Mouse (Mus musculus): ENCODE measurements at regions not wholly inside any gene's neighbourhood (a gene's known extent, or its start where the extent isn't known, plus 50 kb on each side); places are given as distances from the start of the nearest gene placed in this dataset.

DNA sequence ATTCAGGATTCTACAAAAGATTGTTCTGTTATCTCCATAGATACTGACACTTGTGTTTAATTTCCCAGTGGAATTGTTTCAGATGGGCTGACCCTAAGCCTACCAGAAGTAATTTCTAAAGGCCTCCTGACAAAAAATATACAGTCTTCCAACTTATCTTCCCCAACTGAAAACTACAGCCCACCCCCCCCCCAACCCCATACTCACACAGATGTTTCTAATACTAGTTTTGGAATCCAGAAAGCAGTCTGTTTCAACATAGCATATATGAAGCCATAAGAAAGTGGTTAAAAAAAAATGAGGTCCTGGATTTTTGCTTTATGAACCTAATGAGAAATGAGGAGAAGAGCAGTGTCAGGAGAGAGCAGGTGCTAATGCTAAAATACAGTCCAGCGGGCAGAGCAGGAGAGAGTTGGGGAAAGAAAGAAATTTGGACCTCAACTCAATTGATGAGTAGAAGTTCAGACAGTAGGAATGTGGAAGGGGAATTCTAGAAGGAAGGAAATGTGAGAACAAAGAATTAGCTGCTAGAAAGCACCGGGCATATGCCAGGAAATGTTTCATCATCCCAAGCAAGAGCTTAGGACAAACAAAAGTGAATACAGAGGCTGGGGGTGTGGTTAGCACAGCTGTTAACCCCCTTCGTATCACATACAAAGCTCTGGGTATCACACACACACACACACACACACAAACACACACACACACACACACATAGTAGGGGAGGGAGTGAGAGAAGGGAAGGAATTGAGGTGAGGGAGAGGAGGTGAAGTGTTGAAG lies 65.3 kb downstream of the S1pr1 start:
- no peaks in the 10 kb centered on the region for H3K27me3 ChIP-seq (replicated peaks)
- no peaks in the 10 kb centered on the region for H3K36me3 ChIP-seq (replicated peaks in 1 of 2; ENCODE audit: control insufficient read depth in 1 of 2, insufficient read depth in 1 of 2, low read length in 1 of 2)
- no peak overlapping the region for H3K4me2 ChIP-seq (ENCODE audit: insufficient read depth, low read depth, poor library complexity, severe bottlenecking)
- peaks cover 3 to 28% of the 10 kb centered on the region in 2 experiments; a peak in 3 of 4 replicates for H3K4me1 ChIP-seq (ENCODE audit: control insufficient read depth in 1 of 2, insufficient read depth in 2 of 2)
- H3K27ac ChIP-seq (ENCODE audit: insufficient read depth, low read depth), result no peak overlapping the region
- no peak overlapping the region for H3K4me3 ChIP-seq (replicated peaks in 1 of 3; ENCODE audit: low read depth in 2 of 3, low read length in 2 of 3, poor library complexity in 1 of 3)
- H3K9me3 ChIP-seq (replicated peaks; ENCODE audit: low read length), result no peaks in the 10 kb centered on the region
- DNase-seq (ENCODE audit: extremely low read depth), result no peak
- TF ChIP-seq POLR2A (IDR thresholded peaks at IDR 0.05; ENCODE audit: low read depth, low read length) (no peak), GABPA (IDR thresholded peaks at IDR 0.05; ENCODE audit: insufficient replicate concordance, low read depth, low read length) (no peak), RCOR1 (conservative IDR thresholded peaks at IDR 0.05; ENCODE audit: low read depth, low read length) (no peak), MEF2A (IDR thresholded peaks at IDR 0.05; ENCODE audit: borderline replicate concordance, low read depth, low read length) (no peak), UBTF (IDR thresholded peaks at IDR 0.05; ENCODE audit: low read depth, low read length) (no peak), MAFK (IDR thresholded peaks at IDR 0.05; ENCODE audit: insufficient replicate concordance, low read length) (no peak), TBP (conservative IDR thresholded peaks at IDR 0.05; ENCODE audit: low read depth, low read length) (no peak), EP300 (IDR thresholded peaks at IDR 0.05; ENCODE audit: low read length) (no peak), SMC3 (IDR thresholded peaks at IDR 0.05; ENCODE audit: low read depth, low read length) (no peak), MYC (IDR thresholded peaks at IDR 0.05; ENCODE audit: low read depth, low read length) (no peak), E2F4 (IDR thresholded peaks at IDR 0.05; ENCODE audit: insufficient replicate concordance, low read depth, low read length) (no peak), HCFC1 (IDR thresholded peaks at IDR 0.05; ENCODE audit: low read depth, low read length) (no peak)
- dilution Hi-C loops (cut with MboI; ENCODE audit: extremely low pct_ligation_motif_present, extremely low pct_unique_long_range_greater_than_20kb, low sequenced_read_pairs), result no loop called here
- no peak overlapping the region for H3K9ac ChIP-seq (ENCODE audit: insufficient read depth, low read depth)
- no peaks in the 10 kb centered on the region for H3K79me2 ChIP-seq (replicated peaks; ENCODE audit: control insufficient read depth, extremely low read depth, insufficient read depth, poor library complexity, severe bottlenecking)
- in situ Hi-C loops (cut with MboI; ENCODE audit: low pct_ligation_motif_present, low pct_unique_long_range_greater_than_20kb, low sequenced_read_pairs), result loop anchor here (25.0 kb wide), 1 partner anchor 112 kb away; no protein-coding TSS in a partner anchor

GRCm38 (mm10) chr3:115646993-115647392 lies 67.9 kb downstream of the S1pr1 start:
- Histone ChIP-seq H3K79me2 (replicated peaks; ENCODE audit: control insufficient read depth, extremely low read depth, insufficient read depth, poor library complexity, severe bottlenecking) (no peaks in the 10 kb centered on the region), H3K4me2 (ENCODE audit: insufficient read depth, low read depth, poor library complexity, severe bottlenecking) (no peak overlapping the region), H3K4me1 (ENCODE audit: control insufficient read depth in 1 of 2, insufficient read depth in 2 of 2) (peaks cover 15 to 47% of the 10 kb centered on the region in 2 experiments), H3K27me3 (replicated peaks) (no peaks in the 10 kb centered on the region), H3K36me3 (replicated peaks in 1 of 2; ENCODE audit: control insufficient read depth in 1 of 2, insufficient read depth in 1 of 2, low read length in 1 of 2) (no peaks in the 10 kb centered on the region), H3K9ac (ENCODE audit: insufficient read depth, low read depth) (no peak overlapping the region), H3K27ac (ENCODE audit: insufficient read depth, low read depth) (no peak overlapping the region), H3K9me3 (replicated peaks; ENCODE audit: low read length) (no peaks in the 10 kb centered on the region), H3K4me3 (replicated peaks in 1 of 3; ENCODE audit: low read depth in 2 of 3, low read length in 2 of 3, poor library complexity in 1 of 3) (no peak overlapping the region)
- in situ Hi-C loops (cut with MboI; ENCODE audit: low pct_ligation_motif_present, low pct_unique_long_range_greater_than_20kb, low sequenced_read_pairs), result loop anchor here (25.0 kb wide), 1 partner anchor 110 kb away; no protein-coding TSS in a partner anchor
- TF ChIP-seq CHD2 (IDR thresholded peaks at IDR 0.05; ENCODE audit: low read length) (no peak), POLR2AphosphoS2 (IDR thresholded peaks at IDR 0.05; ENCODE audit: low read depth, low read length) (no peak), USF2 (conservative IDR thresholded peaks at IDR 0.05; ENCODE audit: low read depth, low read length) (no peak), JUND (conservative IDR thresholded peaks at IDR 0.05; ENCODE audit: low read depth, low read length) (no peak), HCFC1 (IDR thresholded peaks at IDR 0.05; ENCODE audit: low read depth, low read length) (no peak), BHLHE40 (IDR thresholded peaks at IDR 0.05; ENCODE audit: low read depth, low read length) (no peak), PAX5 (IDR thresholded peaks at IDR 0.05; ENCODE audit: low read length) (no peak), SIN3A (IDR thresholded peaks at IDR 0.05; ENCODE audit: low read length) (no peak), ZNF384 (IDR thresholded peaks at IDR 0.05; ENCODE audit: low read depth, low read length) (no peak), MAZ (IDR thresholded peaks at IDR 0.05; ENCODE audit: low read depth, low read length) (no peak), USF1 (IDR thresholded peaks at IDR 0.05; ENCODE audit: low read depth, low read length) (no peak), TBP (conservative IDR thresholded peaks at IDR 0.05; ENCODE audit: low read depth, low read length) (no peak), CHD1 (IDR thresholded peaks at IDR 0.05; ENCODE audit: low read depth, low read length) (no peak)
- no peak for DNase-seq (ENCODE audit: extremely low read depth)
- dilution Hi-C loops (cut with MboI; ENCODE audit: extremely low pct_ligation_motif_present, extremely low pct_unique_long_range_greater_than_20kb, low sequenced_read_pairs), result no loop called here

Measured in CH12.LX (cell line).